In the genomic region with DNA sequence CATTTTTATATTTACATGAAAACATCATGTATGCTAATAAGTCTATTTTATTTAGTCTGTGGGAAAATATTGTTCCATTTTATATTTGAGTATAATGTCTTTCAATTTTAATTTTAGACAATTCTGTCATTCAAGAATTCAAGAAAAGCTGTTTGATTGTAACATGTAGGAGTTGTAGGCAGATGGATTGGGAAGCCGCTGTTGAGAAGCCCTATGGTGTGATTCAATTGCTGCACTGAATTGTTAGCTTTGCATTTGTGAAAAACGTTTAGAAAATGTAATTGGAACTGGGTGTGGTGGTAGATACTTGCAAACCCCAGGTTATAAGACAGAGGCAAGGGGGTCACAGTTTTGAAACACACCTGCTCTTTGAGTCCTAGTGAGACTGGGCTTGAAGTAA, we compare ENCODE assay signal across 14 mouse cellular contexts.
"Had no signal": no experiment of that assay in that cellular context is flagged by ENCODE, and none has a peak within 500 bp of the region (broad histone marks: within the 10 kb centered on the region; RNA-seq: fewer than 3 reads in every experiment).

No protein-coding gene starts in this region.

- H3K4me1 ChIP-seq: midbrain, embryonic 12.5 days; midbrain, embryonic 15.5 days; neural tube, embryonic 12.5 days; stomach, embryonic 15.5 days had no signal

- H3K9ac ChIP-seq: lung, embryonic 14.5 days; midbrain, embryonic 12.5 days; midbrain, embryonic 15.5 days; neural tube, embryonic 12.5 days; stomach, embryonic 15.5 days had no signal

- H3K27me3 ChIP-seq: midbrain, embryonic 12.5 days; midbrain, embryonic 15.5 days; neural tube, embryonic 12.5 days; stomach, embryonic 15.5 days had no signal

- H3K4me3 ChIP-seq: midbrain, embryonic 10.5 days; midbrain, embryonic 12.5 days; midbrain, embryonic 15.5 days; neural tube, embryonic 12.5 days; stomach, embryonic 15.5 days had no signal

- ATAC-seq: midbrain, embryonic 15.5 days had no signal

- H3K36me3 ChIP-seq: midbrain, embryonic 10.5 days; midbrain, embryonic 12.5 days; midbrain, embryonic 15.5 days; neural tube, embryonic 12.5 days; stomach, embryonic 15.5 days had no signal

- H3K4me2 ChIP-seq: lung, embryonic 14.5 days; midbrain, embryonic 12.5 days; midbrain, embryonic 15.5 days; neural tube, embryonic 12.5 days; stomach, embryonic 15.5 days had no signal

- H3K27ac ChIP-seq: midbrain, embryonic 10.5 days; midbrain, embryonic 12.5 days; midbrain, embryonic 15.5 days; neural tube, embryonic 12.5 days; stomach, embryonic 15.5 days; stomach, postnatal 0 days had no signal

- DNase-seq: lung, adult 18-20 months; lung, embryonic 14.5 days; lung, postnatal 10 days; lung, postnatal 4 days; right cerebral cortex, postnatal 14 days; thymus, adult 2 months; thymus, postnatal 25 days; thymus, postnatal 4 days had no signal

- H3K9me3 ChIP-seq: midbrain, embryonic 10.5 days; midbrain, embryonic 12.5 days; midbrain, embryonic 15.5 days; neural tube, embryonic 12.5 days; stomach, embryonic 15.5 days had no signal
